Mouse (Mus musculus) CH12.LX (cell line): Measurements from ENCODE around the gene Iscu. TPM values are rescaled to one million over a fixed set of nuclear protein-coding genes. Genes with fewer than 3 reads are reported as not detected.

Source experiments
- DNase-seq: peaks from one replicate; pipeline ENCODE4 v3.0.0-alpha.2; 2013; ENCODE audit errors: extremely low read depth
- H3K27ac ChIP-seq: 2 replicates; pipeline ENCODE4 v1.5.1; 2012; ENCODE audit warnings: low read depth, mild to moderate bottlenecking, control low read depth, moderate library complexity; ENCODE audit not compliant: insufficient read depth
- H3K27me3 ChIP-seq: replicated peaks from 2 replicates; pipeline ENCODE3; 2012; ENCODE audit warnings: inconsistent platforms
- H3K36me3 ChIP-seq, 2 experiments: replicated peaks in 1 of 2; 2 replicates each; pipeline versions ENCODE3 to v1.6.1; 2012; ENCODE audit warnings: inconsistent platforms in 1 of 2, low read length in 1 of 2, mild to moderate bottlenecking in 1 of 2, mixed read lengths in 1 of 2, moderate library complexity in 1 of 2; ENCODE audit not compliant: control insufficient read depth in 1 of 2, insufficient read depth in 1 of 2
- H3K4me1 ChIP-seq, 2 experiments: 2 replicates each; pipeline ENCODE4 v1.6.1; 2012; ENCODE audit warnings: inconsistent platforms in 1 of 2, moderate library complexity in 1 of 2; ENCODE audit not compliant: insufficient read depth in 2 of 2, control insufficient read depth in 1 of 2
- H3K4me2 ChIP-seq: 2 replicates; pipeline ENCODE4 v1.6.1; 2012; ENCODE audit warnings: low read depth, mild to moderate bottlenecking, control low read depth; ENCODE audit not compliant: poor library complexity, insufficient read depth, severe bottlenecking
- H3K4me3 ChIP-seq, 3 experiments: fragments of 150-350 bp in 1 of 3; sonication (generic) in 1 of 3; replicated peaks in 1 of 3; 2 replicates each; pipeline versions ENCODE3 to v1.5.1; 2011 to 2012; ENCODE audit warnings: low read depth in 2 of 3, low read length in 2 of 3, mild to moderate bottlenecking in 2 of 3, moderate library complexity in 2 of 3, control low read depth in 1 of 3, improper control_type of control experiment in 1 of 3, inconsistent platforms in 1 of 3, mixed read lengths in 1 of 3; ENCODE audit not compliant: poor library complexity in 1 of 3
- H3K79me2 ChIP-seq: replicated peaks from 2 replicates; pipeline ENCODE4 v1.6.1; 2012; ENCODE audit warnings: mild to moderate bottlenecking, moderate library complexity; ENCODE audit not compliant: control insufficient read depth, poor library complexity, insufficient read depth, severe bottlenecking; ENCODE audit errors: extremely low read depth
- H3K9ac ChIP-seq: 2 replicates; pipeline ENCODE4 v1.6.1; 2012; ENCODE audit warnings: low read depth, mild to moderate bottlenecking, control low read depth, moderate library complexity; ENCODE audit not compliant: insufficient read depth
- H3K9me3 ChIP-seq: replicated peaks from 2 replicates; pipeline ENCODE3; 2012; ENCODE audit warnings: low read length, inconsistent platforms, mixed read lengths
- BHLHE40 ChIP-seq: IDR thresholded peaks from 2 replicates; pipeline ENCODE4 v1.6.1; 2011; ENCODE audit warnings: mild to moderate bottlenecking, low read depth, low read length, improper control_type of control experiment
- CHD1 ChIP-seq: IDR thresholded peaks from 2 replicates; pipeline ENCODE4 v1.6.1; 2012; ENCODE audit warnings: low read depth, low read length, improper control_type of control experiment, inconsistent platforms
- CHD2 ChIP-seq: IDR thresholded peaks from 2 replicates; pipeline ENCODE4 v1.6.1; 2011; ENCODE audit warnings: low read length, improper control_type of control experiment
- ELF1 ChIP-seq: IDR thresholded peaks from 2 replicates; pipeline ENCODE4 v1.6.1; 2014; ENCODE audit warnings: low read depth, mild to moderate bottlenecking, inconsistent platforms, low read length, improper control_type of control experiment
- ETS1 ChIP-seq: conservative IDR thresholded peaks from 2 replicates; pipeline ENCODE4 v1.6.1; 2012; ENCODE audit warnings: low read depth, mild to moderate bottlenecking, inconsistent platforms, low read length, improper control_type of control experiment, moderate library complexity
- HCFC1 ChIP-seq: IDR thresholded peaks from 2 replicates; pipeline ENCODE4 v1.6.1; 2012; ENCODE audit warnings: low read depth, mild to moderate bottlenecking, inconsistent platforms, low read length, improper control_type of control experiment
- IRF4 ChIP-seq: IDR thresholded peaks from 2 replicates; pipeline ENCODE4 v1.6.1; 2014; ENCODE audit warnings: low read depth, mild to moderate bottlenecking, inconsistent platforms, low read length, improper control_type of control experiment
- MAFK ChIP-seq: IDR thresholded peaks from 2 replicates; pipeline ENCODE4 v1.6.1; 2011; ENCODE audit warnings: low read length, improper control_type of control experiment; ENCODE audit not compliant: insufficient replicate concordance
- MAX ChIP-seq: IDR thresholded peaks from 2 replicates; pipeline ENCODE4 v1.6.1; 2011; ENCODE audit warnings: low read length, improper control_type of control experiment
- MEF2A ChIP-seq: IDR thresholded peaks from 2 replicates; pipeline ENCODE4 v1.6.1; 2014; ENCODE audit warnings: low read depth, mild to moderate bottlenecking, inconsistent platforms, low read length, improper control_type of control experiment, borderline replicate concordance
- MXI1 ChIP-seq: IDR thresholded peaks from 2 replicates; pipeline ENCODE4 v1.6.1; 2011; ENCODE audit warnings: mild to moderate bottlenecking, low read depth, low read length, improper control_type of control experiment
- NELFE ChIP-seq: IDR thresholded peaks from 2 replicates; pipeline ENCODE4 v1.6.1; 2011; ENCODE audit warnings: low read depth, low read length, improper control_type of control experiment
- PAX5 ChIP-seq: IDR thresholded peaks from 2 replicates; pipeline ENCODE4 v1.6.1; 2012; ENCODE audit warnings: low read length, inconsistent platforms, mixed read lengths
- POLR2AphosphoS2 ChIP-seq: IDR thresholded peaks from 2 replicates; pipeline ENCODE4 v1.6.1; 2011; ENCODE audit warnings: low read depth, low read length, improper control_type of control experiment
- RCOR1 ChIP-seq: conservative IDR thresholded peaks from 2 replicates; pipeline ENCODE4 v1.6.1; 2012; ENCODE audit warnings: low read depth, mild to moderate bottlenecking, inconsistent platforms, low read length, improper control_type of control experiment
- SIN3A ChIP-seq: IDR thresholded peaks from 2 replicates; pipeline ENCODE4 v1.6.1; 2012; ENCODE audit warnings: low read length, improper control_type of control experiment, inconsistent platforms
- SMC3 ChIP-seq: IDR thresholded peaks from 2 replicates; pipeline ENCODE4 v1.6.1; 2011; ENCODE audit warnings: low read depth, low read length, improper control_type of control experiment
- TCF12 ChIP-seq: IDR thresholded peaks from 2 replicates; pipeline ENCODE4 v1.6.1; 2014; ENCODE audit warnings: low read depth, mild to moderate bottlenecking, inconsistent platforms, low read length, improper control_type of control experiment
- UBTF ChIP-seq: IDR thresholded peaks from 2 replicates; pipeline ENCODE4 v1.6.1; 2012; ENCODE audit warnings: low read depth, mild to moderate bottlenecking, inconsistent platforms, low read length, improper control_type of control experiment, moderate library complexity
- USF1 ChIP-seq: IDR thresholded peaks from 2 replicates; pipeline ENCODE4 v1.6.1; 2014; ENCODE audit warnings: low read depth, mild to moderate bottlenecking, inconsistent platforms, low read length, improper control_type of control experiment
- ZC3H11A ChIP-seq: IDR thresholded peaks from 2 replicates; pipeline ENCODE4 v1.6.1; 2012; ENCODE audit warnings: low read depth, mild to moderate bottlenecking, inconsistent platforms, low read length, improper control_type of control experiment
- ZMIZ1 ChIP-seq: IDR thresholded peaks from 2 replicates; pipeline ENCODE4 v1.6.1; 2012; ENCODE audit warnings: low read depth, mild to moderate bottlenecking, inconsistent platforms, low read length, improper control_type of control experiment
- ZNF384 ChIP-seq: IDR thresholded peaks from 2 replicates; pipeline ENCODE4 v1.6.1; 2012; ENCODE audit warnings: low read depth, low read length, improper control_type of control experiment, inconsistent platforms
- dilution Hi-C: fragments of 300-500 bp; cut with MboI; formaldehyde crosslinking; loops from 2 replicates; pipeline ENCODE4 v1.14.3; 2020; ENCODE audit warnings: low sequenced_read_pairs; ENCODE audit not compliant: extremely low pct_unique_long_range_greater_than_20kb, extremely low pct_ligation_motif_present
- in situ Hi-C: fragments of 300-500 bp; cut with MboI; formaldehyde crosslinking; loops from 3 replicates; pipeline ENCODE4 v1.14.3; 2019; ENCODE audit warnings: low sequenced_read_pairs, low pct_ligation_motif_present, low pct_unique_long_range_greater_than_20kb, mixed read lengths
- polyA plus RNA-seq: library from polyadenylated mRNA; unstranded; fragments of >175 nt; gene quantifications from 2 replicates; pipeline ENCODE4 v1.2.1, GENCODE M21; 2012; ENCODE audit warnings: low read depth; ENCODE audit not compliant: insufficient read length
- total RNA-seq, 2 experiments: library from RNA; depleted of rRNA; stranded (reverse); fragments of 300-350 nt in 1 of 2; fragments of >200 nt in 1 of 2; gene quantifications; 2 replicates each; pipeline ENCODE4 v1.2.3; 2012 to 2014

Gene Iscu
- total and polyA plus RNA-seq, 3 experiments = 72.1 to 86.7 (median 79.3) TPM

DNA sequence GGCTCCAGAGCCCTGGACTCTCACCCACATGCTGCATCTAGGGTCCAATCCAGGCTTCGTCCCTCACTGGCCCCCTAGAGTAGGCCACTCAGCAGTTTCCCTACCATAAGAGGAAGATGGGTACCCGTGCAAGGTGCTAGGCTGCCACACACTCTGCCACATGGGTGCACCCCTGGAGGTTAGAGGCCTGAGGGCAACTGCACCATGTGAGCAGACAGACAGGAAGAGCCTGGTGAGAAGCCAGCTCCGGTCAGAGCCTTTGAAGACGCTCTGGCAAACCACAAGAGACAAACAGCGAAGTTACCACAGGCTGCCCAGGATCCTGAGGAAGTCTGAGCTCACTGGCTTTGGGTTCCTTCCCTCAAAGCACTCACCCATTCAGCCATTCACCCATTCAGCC is 14.4 kb downstream of the Iscu start:
- no peaks in the 10 kb centered on the region for H3K27me3 ChIP-seq
- DNase-seq = no peak
- H3K79me2 ChIP-seq = no peaks in the 10 kb centered on the region
- H3K4me1 ChIP-seq = peaks cover 13 to 34% of the 10 kb centered on the region in 2 experiments
- dilution Hi-C loops = no loop called here
- in situ Hi-C loops = no loop called here
- H3K27ac ChIP-seq = no peak overlapping the region
- peaks cover 4% of the 10 kb centered on the region for H3K9me3 ChIP-seq
- H3K4me3 ChIP-seq = no peak overlapping the region
- no peak overlapping the region for H3K4me2 ChIP-seq
- TF ChIP-seq ZC3H11A (no peak), ZNF384 (no peak), MAFK (no peak), ETS1 (no peak), HCFC1 (no peak), UBTF (no peak), BHLHE40 (no peak), TCF12 (no peak), CHD1 (no peak), CHD2 (no peak), USF1 (no peak), POLR2AphosphoS2 (no peak), ZMIZ1 (no peak), IRF4 (no peak), MAX (no peak), SMC3 (no peak)
- no peak overlapping the region for H3K9ac ChIP-seq
- no peaks in the 10 kb centered on the region for H3K36me3 ChIP-seq

DNA sequence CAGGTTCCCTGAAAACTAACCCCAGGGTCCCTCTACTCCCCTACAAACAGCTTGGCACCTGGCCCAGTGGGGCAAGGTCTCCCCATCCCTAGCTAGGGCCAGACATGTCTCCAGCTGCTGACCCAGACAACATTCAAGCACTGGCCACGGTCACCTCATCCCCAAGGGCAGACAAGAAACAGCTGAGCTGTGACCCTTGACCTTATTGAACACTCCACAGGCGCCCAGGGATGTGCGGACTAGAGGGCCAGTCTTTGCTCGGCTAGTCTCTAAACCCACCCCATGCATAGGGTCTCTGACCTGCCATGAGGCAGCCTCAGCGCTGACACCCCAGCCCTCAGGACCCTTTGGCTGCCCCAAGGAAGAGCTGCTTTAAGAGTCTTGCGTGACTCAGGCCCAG is 16.1 kb downstream of the Iscu start:
- no peak for DNase-seq
- Histone ChIP-seq H3K4me2 (no peak overlapping the region), H3K79me2 (no peaks in the 10 kb centered on the region), H3K4me1 (peaks cover 8 to 31% of the 10 kb centered on the region in 2 experiments), H3K9me3 (peaks cover 4% of the 10 kb centered on the region), H3K36me3 (no peaks in the 10 kb centered on the region), H3K4me3 (no peak overlapping the region), H3K27me3 (no peaks in the 10 kb centered on the region), H3K27ac (no peak overlapping the region), H3K9ac (no peak overlapping the region)
- dilution Hi-C loops = no loop called here
- no peak for TF ChIP-seq MAX
- no peak for TF ChIP-seq ZC3H11A
- no peak for TF ChIP-seq ZNF384
- TF ChIP-seq MEF2A = no peak
- no peak for TF ChIP-seq RCOR1
- no peak for TF ChIP-seq MXI1
- TF ChIP-seq SIN3A = no peak
- TF ChIP-seq NELFE = no peak
- no peak for TF ChIP-seq PAX5
- TF ChIP-seq CHD1 = no peak
- no peak for TF ChIP-seq ELF1
- no peak for TF ChIP-seq CHD2
- in situ Hi-C loops = no loop called here
